ENCODE assay signal across 8 mouse cellular contexts in genomic region chr1:82838469-82839295, GRCm38 (mm10). TPM values are rescaled to one million over a fixed set of nuclear protein-coding genes. Genes with fewer than 3 reads are reported as not detected.
DNase-seq lines count a peak whose midpoint lies in the region; ATAC-seq and TF ChIP-seq lines count a peak whose summit lies in the region.

No protein-coding gene starts in this region.

- peak overlapping the region; percentile 91 for H3K9ac ChIP-seq in embryonic facial prominence, embryonic 13.5 days
- H3K9ac ChIP-seq in hindbrain, postnatal 0 days (replicated peaks; ENCODE audit: low read length): peak overlapping the region; percentile 97
- peak overlapping the region; percentile 96 for H3K9ac ChIP-seq in midbrain, postnatal 0 days (replicated peaks; ENCODE audit: low read length, poor library complexity, severe bottlenecking)

- H3K36me3 ChIP-seq in embryonic facial prominence, embryonic 13.5 days: no peaks in the 10 kb centered on the region
- no peaks in the 10 kb centered on the region for H3K36me3 ChIP-seq in hindbrain, postnatal 0 days (ENCODE audit: insufficient read depth, low read length)
- H3K36me3 ChIP-seq in midbrain, postnatal 0 days (ENCODE audit: insufficient read depth, low read length): no peaks in the 10 kb centered on the region

- TF ChIP-seq CTCF in layer of hippocampus, adult 2 months (conservative IDR thresholded peaks at IDR 0.05): no peak
- no peak for TF ChIP-seq CTCF in hindbrain, postnatal 0 days (IDR thresholded peaks at IDR 0.05; ENCODE audit: low read depth)
- no peak for TF ChIP-seq CTCF in midbrain, postnatal 0 days (IDR thresholded peaks at IDR 0.05)

- peaks cover 14% of the 10 kb centered on the region for H3K4me1 ChIP-seq in embryonic facial prominence, embryonic 13.5 days
- H3K4me1 ChIP-seq in hindbrain, postnatal 0 days (ENCODE audit: insufficient read depth, low read length): peaks cover 7% of the 10 kb centered on the region; the same call in 1 of the 2 replicates
- H3K4me1 ChIP-seq in midbrain, postnatal 0 days (ENCODE audit: insufficient read depth, low read length): peaks cover 4% of the 10 kb centered on the region; the same call in 1 of the 2 replicates

- 0 out of 2 replicates have a peak, but pooled peaks have one; percentile 12 for ATAC-seq in embryonic facial prominence, embryonic 13.5 days (ENCODE audit: insufficient number of reproducible peaks, insufficient read depth, low FRiP score, low TSS enrichment, low read depth)
- ATAC-seq in hindbrain, postnatal 0 days: no peak
- peak; percentile 44; the same call in 1 of the 2 replicates for ATAC-seq in midbrain, postnatal 0 days (ENCODE audit: low FRiP score)

- 32% methylated on average over 18 of the region's 18 CpGs for WGBS in embryonic facial prominence, embryonic 13.5 days
- 25% methylated on average over 18 of the region's 18 CpGs for WGBS in hindbrain, postnatal 0 days
- 24% methylated on average over 18 of the region's 18 CpGs for WGBS in midbrain, postnatal 0 days

- peak overlapping the region; percentile 96 for H3K4me3 ChIP-seq in layer of hippocampus, adult 2 months
- peak overlapping the region; percentile 96 for H3K4me3 ChIP-seq in embryonic facial prominence, embryonic 13.5 days
- peak overlapping the region; percentile 99 for H3K4me3 ChIP-seq in hindbrain, postnatal 0 days (ENCODE audit: low read length)
- H3K4me3 ChIP-seq in midbrain, postnatal 0 days (ENCODE audit: low read depth, low read length): peak overlapping the region; percentile 78

- peak overlapping the region; percentile 95 for H3K27ac ChIP-seq in layer of hippocampus, adult 2 months
- no peak overlapping the region for H3K27ac ChIP-seq in embryonic facial prominence, embryonic 13.5 days
- peak overlapping the region; percentile 94 for H3K27ac ChIP-seq in hindbrain, postnatal 0 days
- peak overlapping the region; percentile 91 for H3K27ac ChIP-seq in midbrain, postnatal 0 days (ENCODE audit: low read depth, low read length)

- no peaks in the 10 kb centered on the region for H3K27me3 ChIP-seq in embryonic facial prominence, embryonic 13.5 days
- H3K27me3 ChIP-seq in hindbrain, postnatal 0 days (ENCODE audit: insufficient read depth, low read length): no peaks in the 10 kb centered on the region
- H3K27me3 ChIP-seq in midbrain, postnatal 0 days (ENCODE audit: insufficient read depth, low read length): no peaks in the 10 kb centered on the region

- no peaks in the 10 kb centered on the region for H3K9me3 ChIP-seq in embryonic facial prominence, embryonic 13.5 days
- H3K9me3 ChIP-seq in hindbrain, postnatal 0 days (ENCODE audit: low read length): no peaks in the 10 kb centered on the region
- H3K9me3 ChIP-seq in midbrain, postnatal 0 days (ENCODE audit: low read length): no peaks in the 10 kb centered on the region

- H3K4me2 ChIP-seq in embryonic facial prominence, embryonic 13.5 days: peak overlapping the region; percentile 85
- peak overlapping the region; percentile 89 for H3K4me2 ChIP-seq in hindbrain, postnatal 0 days (ENCODE audit: low read depth, low read length)
- peak overlapping the region; percentile 85 for H3K4me2 ChIP-seq in midbrain, postnatal 0 days (ENCODE audit: low read depth, low read length, poor library complexity, severe bottlenecking)

- DNase-seq in layer of hippocampus, adult 2 months (ENCODE audit: low spot score in 2 of 2): no peak
- DNase-seq in layer of hippocampus, postnatal 25 days (ENCODE audit: extremely low spot score in 1 of 2, low spot score in 1 of 2): no peak
- DNase-seq in hindbrain, postnatal 0 days (ENCODE audit: low spot score): peak; percentile 20
- DNase-seq in midbrain, postnatal 0 days (ENCODE audit: low spot score): no peak
- no peak for DNase-seq in layer of hippocampus, postnatal 14 days (ENCODE audit: low spot score in 2 of 2)
- no peak for DNase-seq in adrenal gland, adult 18-20 months (ENCODE audit: low spot score in 2 of 2)
- DNase-seq in left cerebral cortex, adult 11 months (ENCODE audit: low spot score): no peak

RNA-seq across cellular contexts. Expression of gene Agfg1, which starts 0.6 kb away (rescaled TPM):
- 10 to 100 TPM; 68.9 TPM for total RNA-seq in layer of hippocampus, adult 2 months (2021)
- 10 to 100 TPM; 75.6 to 80.8 TPM for total RNA-seq in layer of hippocampus, postnatal 25 days (2021)
- 22.9 and 28.1 TPM in 2 replicates for polyA plus RNA-seq in embryonic facial prominence, embryonic 13.5 days (2015; fragmentation: Nextera tagmentation; extraction: Ambion mirVana)
- total RNA-seq in hindbrain, postnatal 0 days (2014; rRNA removed): 88.2 and 98.6 TPM in 2 replicates
- 20.7 TPM in 2 replicates for polyA plus RNA-seq in hindbrain, postnatal 0 days (2015; fragmentation: Nextera tagmentation; extraction: Ambion mirVana)
- total RNA-seq in midbrain, postnatal 0 days (2014; rRNA removed): 101 and 107 TPM in 2 replicates
- polyA plus RNA-seq in midbrain, postnatal 0 days (2015; fragmentation: Nextera tagmentation; extraction: Ambion mirVana): 17.0 and 20.2 TPM in 2 replicates
- 10 to 100 TPM; 80.4 to 83.2 TPM for total RNA-seq in layer of hippocampus, postnatal 14 days (2021)
- total RNA-seq in adrenal gland, adult 18-20 months (2021): 10 to 100 TPM; 47.9 to 54.4 TPM
